Mouse (Mus musculus): ENCODE data around the gene Myo9a.

DNA sequence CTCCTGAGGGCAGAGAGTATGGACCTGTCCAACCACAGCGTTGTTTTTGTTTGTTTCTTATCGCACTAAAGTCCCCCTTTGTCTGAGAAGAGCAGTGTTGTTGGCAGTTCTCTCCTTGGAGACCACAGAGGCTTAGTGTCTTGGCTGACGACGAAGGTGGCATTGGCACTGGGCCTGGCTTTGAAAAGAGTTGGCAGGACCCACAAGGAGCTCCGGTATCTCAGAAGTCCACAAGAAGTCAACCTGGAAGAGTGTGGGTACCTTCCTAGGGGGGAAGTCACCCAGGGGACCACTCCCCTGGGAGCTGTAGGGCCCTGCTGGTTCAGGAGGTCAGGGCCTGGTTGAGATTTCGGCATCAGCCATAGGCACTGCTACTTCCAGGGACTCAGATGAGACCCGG is 49.6 kb upstream of the Myo9a start:
- TF ChIP-seq CTCF (IDR thresholded peaks at IDR 0.05; ENCODE audit: low read depth) (no peak), EP300 (IDR thresholded peaks at IDR 0.05; ENCODE audit: low read depth) (no peak)

All from liver, embryonic 14.5 days (tissue).